Mouse (Mus musculus) forebrain, embryonic 15.5 days (tissue): ENCODE data around the gene Tcte3. TPM values are rescaled to one million over a fixed set of nuclear protein-coding genes. Genes with fewer than 3 reads are reported as not detected.
"Not testable (repeated sequence)": the region's sequence is repeated elsewhere in the genome, so short reads cannot be mapped to it uniquely, and the experiment has no call there.

Source experiments
- ATAC-seq: fragments of 200-750 bp; cut with Nextera tagmentation; replicated peaks from 2 replicates; pipeline ENCODE4 v1.8.0; 2017; ENCODE audit warnings: mild to moderate bottlenecking, moderate TSS enrichment, moderate library complexity
- H3K27ac ChIP-seq: fragments of 300-500 bp; sonication (generic); replicated peaks from 2 replicates; pipeline ENCODE4 v1.5.1; 2015; ENCODE audit warnings: mild to moderate bottlenecking, inconsistent platforms
- H3K27me3 ChIP-seq: fragments of 300-500 bp; sonication (generic); 2 replicates; pipeline ENCODE4 v1.6.1; 2015; ENCODE audit warnings: inconsistent platforms
- H3K36me3 ChIP-seq: fragments of 300-500 bp; sonication (generic); 2 replicates; pipeline ENCODE4 v1.6.1; 2015; ENCODE audit warnings: mild to moderate bottlenecking, inconsistent platforms
- H3K4me1 ChIP-seq: fragments of 300-500 bp; sonication (generic); 2 replicates; pipeline ENCODE4 v1.6.1; 2015; ENCODE audit warnings: inconsistent platforms
- H3K4me2 ChIP-seq: fragments of 300-500 bp; sonication (generic); replicated peaks from 2 replicates; pipeline ENCODE4 v1.6.1; 2015; ENCODE audit warnings: mild to moderate bottlenecking, inconsistent platforms
- H3K4me3 ChIP-seq: fragments of 300-500 bp; sonication (generic); 2 replicates; pipeline ENCODE4 v1.5.1; 2015; ENCODE audit warnings: mild to moderate bottlenecking, inconsistent platforms
- H3K9ac ChIP-seq: fragments of 300-500 bp; sonication (generic); replicated peaks from 2 replicates; pipeline ENCODE4 v1.6.1; 2015; ENCODE audit warnings: mild to moderate bottlenecking, inconsistent platforms
- H3K9me3 ChIP-seq: fragments of 300-500 bp; sonication (generic); 2 replicates; pipeline ENCODE4 v1.6.1; 2016; ENCODE audit warnings: inconsistent platforms
- WGBS: fragments of 180-500 bp; shearing (Covaris S2); methylation state at CpG from one replicate; pipeline ENCODE4 v1.1.7; 2015; ENCODE audit warnings: mixed read lengths; 5-methylcytosine and 5-hydroxymethylcytosine counted together
- polyA plus RNA-seq: library from polyadenylated mRNA; unstranded; fragments of >200 nt; fragmentation: Nextera tagmentation; extraction: Ambion mirVana; gene quantifications from 2 replicates; pipeline ENCODE4 v1.2.1, GENCODE M21; 2015

The Tcte3 gene
- polyA plus RNA-seq, 1 experiment from 2014 or later, result not detected

- peak; percentile 2; the same call in 1 of the 2 replicates for ATAC-seq
- not testable (repeated sequence) for H3K9ac ChIP-seq, H3K9me3 ChIP-seq, H3K27ac ChIP-seq, H3K36me3 ChIP-seq, H3K4me1 ChIP-seq, H3K27me3 ChIP-seq, H3K4me3 ChIP-seq
- WGBS, result 2% methylated on average over 4 of the region's 7 CpGs
- peak overlapping the region; percentile 28; the same call in 1 of the 2 replicates for H3K4me2 ChIP-seq
Measured at GRCm38 (mm10) chr17:14977718-14978361, 63.4 kb downstream of the Tcte3 start.

Other genes starting within 250 kb of the Tcte3 start
- gene Wdr27, start 98.3 kb downstream of the Tcte3 start, polyA plus RNA-seq, result 7.9 and 8.8 TPM in 2 replicates
- gene 1600012H06Rik, start 98.3 kb downstream of the Tcte3 start, polyA plus RNA-seq, result 28.5 and 31.7 TPM in 2 replicates
- 16.8 and 17.5 TPM in 2 replicates for gene Phf10, start 80.2 kb downstream of the Tcte3 start, polyA plus RNA-seq
- 8.8 and 10.4 TPM in 2 replicates for gene 9030025P20Rik, start 63.0 kb downstream of the Tcte3 start, polyA plus RNA-seq
- gene Gm3417, start 62.7 kb downstream of the Tcte3 start, polyA plus RNA-seq, result 0.63 and 0.87 TPM in 2 replicates
- 7.7 and 8.4 TPM in 2 replicates for gene Gm3435, start 31.3 kb downstream of the Tcte3 start, polyA plus RNA-seq
- 80.7 and 91.4 TPM in 2 replicates for gene Ermard, start 280 bp downstream of the Tcte3 start, polyA plus RNA-seq
- gene Gm3448, start within 50 bp of the Tcte3 start, polyA plus RNA-seq, result 5.2 and 5.5 TPM in 2 replicates